Mouse (Mus musculus): ENCODE measurements around the gene Irf5. TPM values are rescaled to one million over a fixed set of nuclear protein-coding genes. Genes with fewer than 3 reads are reported as not detected.

The Irf5 gene
- polyA plus RNA-seq, 1 experiment, result 36.6 TPM

- H3K4me1 ChIP-seq (ENCODE audit: control insufficient read depth, insufficient read depth, low read length), result peaks cover 6% of the 10 kb centered on the region; the same call in 1 of the 2 replicates
- DNase-seq, result no peak
- 41% methylated on average over 6 of the region's 6 CpGs for WGBS
- TF ChIP-seq POLR2A (IDR thresholded peaks at IDR 0.05; ENCODE audit: borderline replicate concordance, extremely low read depth, low read depth, low read length) (no peak), CTCF (IDR thresholded peaks at IDR 0.05; ENCODE audit: insufficient read depth, low read length) (no peak)
- no peak overlapping the region for H3K4me3 ChIP-seq (replicated peaks; ENCODE audit: extremely low read depth, low read depth, low read length)
These were observed 2.4 kb upstream of the Irf5 start for GRCm38 (mm10) chr6:29524034-29524489.

- Histone ChIP-seq H3K4me1 (ENCODE audit: control insufficient read depth, insufficient read depth, low read length) (peaks cover 6% of the 10 kb centered on the region; the same call in 1 of the 2 replicates), H3K4me3 (replicated peaks; ENCODE audit: extremely low read depth, low read depth, low read length) (no peak overlapping the region)
- TF ChIP-seq CTCF (IDR thresholded peaks at IDR 0.05; ENCODE audit: insufficient read depth, low read length) (peak; percentile 44), POLR2A (IDR thresholded peaks at IDR 0.05; ENCODE audit: borderline replicate concordance, extremely low read depth, low read depth, low read length) (no peak)
- 78% methylated on average over 6 of the region's 6 CpGs for WGBS
- no peak for DNase-seq
These were observed 1.2 kb upstream of the Irf5 start for GRCm38 (mm10) chr6:29525256-29525655.

GRCm38 (mm10) chr6:29527361-29528164, 1.1 kb downstream of the Irf5 start:
- Histone ChIP-seq H3K4me1 (ENCODE audit: control insufficient read depth, insufficient read depth, low read length) (peaks cover 6% of the 10 kb centered on the region; the same call in 1 of the 2 replicates), H3K4me3 (replicated peaks; ENCODE audit: extremely low read depth, low read depth, low read length) (peak overlapping the region; percentile 53)
- DNase-seq, result no peak
- TF ChIP-seq CTCF (IDR thresholded peaks at IDR 0.05; ENCODE audit: insufficient read depth, low read length) (no peak), POLR2A (IDR thresholded peaks at IDR 0.05; ENCODE audit: borderline replicate concordance, extremely low read depth, low read depth, low read length) (no peak)
- WGBS, result 5% methylated on average over 34 of the region's 34 CpGs

DNA sequence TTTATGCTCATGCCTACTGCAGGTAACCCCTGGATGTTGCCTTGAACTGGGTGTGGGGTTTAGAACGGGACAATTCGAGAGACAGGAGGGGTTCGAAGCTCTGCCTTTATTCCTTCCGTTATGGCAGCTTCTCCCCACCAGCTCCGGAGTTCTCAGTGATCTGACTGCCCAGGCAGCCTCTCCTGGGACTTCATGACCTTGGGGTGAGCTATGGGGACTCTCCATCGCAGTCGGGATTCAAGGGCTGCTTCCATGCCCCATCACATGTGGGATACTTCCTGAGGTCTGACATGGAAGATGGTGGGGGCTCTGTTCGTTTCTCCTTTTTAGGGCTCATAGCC, 1.7 kb downstream of the Irf5 start:
- WGBS, result 13% methylated on average over 8 of the region's 8 CpGs
- TF ChIP-seq POLR2A (IDR thresholded peaks at IDR 0.05; ENCODE audit: borderline replicate concordance, extremely low read depth, low read depth, low read length) (no peak), CTCF (IDR thresholded peaks at IDR 0.05; ENCODE audit: insufficient read depth, low read length) (no peak)
- Histone ChIP-seq H3K4me1 (ENCODE audit: control insufficient read depth, insufficient read depth, low read length) (peaks cover 6% of the 10 kb centered on the region; the same call in 1 of the 2 replicates), H3K4me3 (replicated peaks; ENCODE audit: extremely low read depth, low read depth, low read length) (peak overlapping the region; percentile 15)
- no peak for DNase-seq

DNA sequence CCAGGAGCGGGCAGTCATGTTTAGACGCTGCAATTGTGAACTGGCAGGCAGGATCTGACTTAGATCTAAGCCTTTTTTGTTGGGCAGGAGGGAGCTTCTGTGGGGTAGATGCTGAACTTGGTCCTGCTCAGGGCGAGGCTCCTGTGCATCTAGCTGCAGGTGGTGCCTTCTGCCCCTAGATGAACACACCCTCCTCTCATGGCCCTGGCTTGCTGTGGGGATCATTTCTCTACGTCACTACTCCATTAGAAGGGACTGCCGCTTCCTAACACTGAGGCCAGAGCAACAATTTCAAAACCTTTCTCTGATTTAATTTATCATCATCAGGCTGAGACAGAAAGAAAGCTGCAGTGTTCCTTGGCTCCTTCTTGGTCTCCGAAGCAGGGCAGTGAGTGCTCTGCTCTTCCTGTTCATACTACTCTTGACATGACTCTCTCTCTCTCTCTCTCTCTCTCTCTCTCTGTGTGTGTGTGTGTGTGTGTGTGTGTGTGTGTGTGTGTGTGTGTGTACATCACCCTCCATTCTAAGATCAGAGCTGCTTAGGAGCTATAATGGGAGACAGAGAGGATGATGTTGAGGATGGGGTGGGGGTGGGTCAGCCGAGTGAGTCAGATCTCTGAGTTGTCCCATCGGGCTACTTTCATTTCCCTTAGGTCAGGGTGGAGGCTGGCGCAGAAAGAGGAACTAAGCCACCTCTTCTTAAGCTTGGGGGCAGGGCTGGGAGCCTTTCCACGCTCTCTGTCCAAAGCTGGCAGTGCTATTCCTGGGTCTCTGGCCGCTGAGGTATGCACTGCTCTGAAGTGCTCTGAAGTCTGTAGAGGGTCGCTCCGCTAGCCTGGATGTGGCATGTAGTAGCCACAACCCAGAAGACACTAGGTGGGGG, 2.4 kb downstream of the Irf5 start:
- TF ChIP-seq POLR2A (IDR thresholded peaks at IDR 0.05; ENCODE audit: borderline replicate concordance, extremely low read depth, low read depth, low read length) (no peak), CTCF (IDR thresholded peaks at IDR 0.05; ENCODE audit: insufficient read depth, low read length) (no peak)
- Histone ChIP-seq H3K4me1 (ENCODE audit: control insufficient read depth, insufficient read depth, low read length) (peaks cover 6% of the 10 kb centered on the region; the same call in 1 of the 2 replicates), H3K4me3 (replicated peaks; ENCODE audit: extremely low read depth, low read depth, low read length) (peak overlapping the region; percentile 29)
- no peak for DNase-seq
- 21% methylated on average over 13 of the region's 13 CpGs for WGBS

DNA sequence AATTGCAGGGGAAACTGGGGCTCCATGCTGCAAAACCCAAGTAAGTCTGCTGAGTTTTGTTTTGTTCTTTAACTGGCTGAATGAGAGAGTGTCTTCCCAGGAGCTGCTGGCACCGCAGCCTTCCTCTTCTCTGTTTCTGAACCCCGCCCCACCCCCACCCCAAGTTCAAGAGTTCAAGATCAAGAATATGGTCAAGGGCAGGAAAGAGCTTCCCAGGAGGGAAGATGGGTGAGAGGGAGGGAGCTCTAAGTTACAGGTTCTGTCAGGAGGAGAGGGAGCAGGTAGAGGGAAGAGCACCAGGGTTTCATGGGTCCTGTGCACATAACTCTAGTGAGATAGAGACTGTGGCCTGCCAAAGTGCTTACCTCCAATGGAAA, 3.0 kb downstream of the Irf5 start:
- no peak overlapping the region for H3K4me3 ChIP-seq (replicated peaks; ENCODE audit: extremely low read depth, low read depth, low read length)
- WGBS, result 23% methylated on average over 2 of the region's 2 CpGs
- no peak for DNase-seq
- TF ChIP-seq POLR2A (IDR thresholded peaks at IDR 0.05; ENCODE audit: borderline replicate concordance, extremely low read depth, low read depth, low read length), result no peak
- TF ChIP-seq CTCF (IDR thresholded peaks at IDR 0.05; ENCODE audit: insufficient read depth, low read length), result no peak
- peaks cover 6% of the 10 kb centered on the region; the same call in 1 of the 2 replicates for H3K4me1 ChIP-seq (ENCODE audit: control insufficient read depth, insufficient read depth, low read length)

- Histone ChIP-seq H3K4me3 (replicated peaks; ENCODE audit: extremely low read depth, low read depth, low read length) (no peak overlapping the region), H3K4me1 (ENCODE audit: control insufficient read depth, insufficient read depth, low read length) (peaks cover 6% of the 10 kb centered on the region; the same call in 1 of the 2 replicates)
- WGBS, result 49% methylated on average over 4 of the region's 4 CpGs
- DNase-seq, result no peak
- TF ChIP-seq CTCF (IDR thresholded peaks at IDR 0.05; ENCODE audit: insufficient read depth, low read length) (no peak), POLR2A (IDR thresholded peaks at IDR 0.05; ENCODE audit: borderline replicate concordance, extremely low read depth, low read depth, low read length) (no peak)
These were observed 3.6 kb downstream of the Irf5 start for GRCm38 (mm10) chr6:29530050-29530449.

DNA sequence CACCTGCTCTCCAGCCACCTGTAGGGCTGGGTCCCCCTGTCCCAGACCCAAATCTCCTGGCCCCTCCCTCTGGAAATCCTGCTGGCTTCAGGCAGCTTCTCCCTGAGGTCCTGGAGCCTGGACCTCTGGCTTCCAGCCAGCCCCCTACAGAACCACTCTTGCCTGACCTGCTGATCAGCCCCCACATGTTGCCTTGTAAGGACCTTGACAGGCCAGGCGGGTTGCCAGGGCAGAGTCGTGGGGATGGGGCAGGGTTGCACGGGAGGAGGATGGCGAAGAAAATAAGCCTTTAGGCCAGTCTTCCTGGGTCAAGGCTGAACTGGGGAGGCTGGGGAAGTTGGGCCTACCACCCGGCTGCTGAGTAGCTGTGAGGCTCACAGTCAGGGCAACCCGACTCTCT, 8.9 kb downstream of the Irf5 start:
- no peak overlapping the region for H3K4me3 ChIP-seq (replicated peaks; ENCODE audit: extremely low read depth, low read depth, low read length)
- 72% methylated on average over 6 of the region's 6 CpGs for WGBS
- no peak for TF ChIP-seq POLR2A (IDR thresholded peaks at IDR 0.05; ENCODE audit: borderline replicate concordance, extremely low read depth, low read depth, low read length)
- TF ChIP-seq CTCF (IDR thresholded peaks at IDR 0.05; ENCODE audit: insufficient read depth, low read length), result no peak
- no peaks in the 10 kb centered on the region for H3K4me1 ChIP-seq (ENCODE audit: control insufficient read depth, insufficient read depth, low read length)
- DNase-seq, result no peak

- Histone ChIP-seq H3K4me3 (replicated peaks; ENCODE audit: extremely low read depth, low read depth, low read length) (no peak overlapping the region), H3K4me1 (ENCODE audit: control insufficient read depth, insufficient read depth, low read length) (no peaks in the 10 kb centered on the region)
- TF ChIP-seq POLR2A (IDR thresholded peaks at IDR 0.05; ENCODE audit: borderline replicate concordance, extremely low read depth, low read depth, low read length) (no peak), CTCF (IDR thresholded peaks at IDR 0.05; ENCODE audit: insufficient read depth, low read length) (no peak)
- no peak for DNase-seq
- WGBS, result 63% methylated on average over 4 of the region's 4 CpGs
These were observed 10.3 kb downstream of the Irf5 start for GRCm38 (mm10) chr6:29536651-29537193.
